Mouse (Mus musculus) liver, embryonic 14.5 days (tissue): ENCODE measurements at regions not wholly inside any gene's neighbourhood (a gene's known extent, or its start where the extent isn't known, plus 50 kb on each side); places are given as distances from the start of the nearest gene placed in this dataset.
"Not testable (repeated sequence)": the region's sequence is repeated elsewhere in the genome, so short reads cannot be mapped to it uniquely, and the experiment has no call there.

Source experiments
- ATAC-seq: fragments of 200-750 bp; cut with Nextera tagmentation; 2 replicates; pipeline ENCODE4 v1.8.0; 2017; ENCODE audit warnings: moderate number of reproducible peaks, mild to moderate bottlenecking, moderate library complexity; ENCODE audit not compliant: insufficient read depth
- DNase-seq, 3 experiments: peaks; one replicate each; pipeline ENCODE4 v3.0.0-alpha.2; 2012 to 2013; ENCODE audit warnings: low read depth in 3 of 3, low spot score in 3 of 3
- H3K27ac ChIP-seq: fragments of 300-500 bp; sonication (generic); 2 replicates; pipeline ENCODE4 v1.5.1; 2014; ENCODE audit warnings: moderate library complexity, mild to moderate bottlenecking, control low read depth, inconsistent platforms
- H3K27me3 ChIP-seq: fragments of 300-500 bp; sonication (generic); 2 replicates; pipeline ENCODE4 v1.6.1; 2014; ENCODE audit warnings: mild to moderate bottlenecking, low read length, moderate library complexity; ENCODE audit not compliant: control insufficient read depth, insufficient read depth
- H3K36me3 ChIP-seq: fragments of 300-500 bp; sonication (generic); replicated peaks from 2 replicates; pipeline ENCODE4 v1.6.1; 2014; ENCODE audit warnings: low read depth; ENCODE audit not compliant: control insufficient read depth, insufficient read depth
- H3K4me1 ChIP-seq, 2 experiments: fragments of 200-500 bp in 1 of 2; fragments of 300-500 bp in 1 of 2; sonication (generic) in 1 of 2; replicated peaks; 2 replicates each; pipeline ENCODE4 v1.6.1; 2012 to 2014; ENCODE audit warnings: antibody characterized with exemption in 1 of 2, inconsistent platforms in 1 of 2, low read length in 1 of 2; ENCODE audit not compliant: control insufficient read depth in 2 of 2, insufficient read depth in 2 of 2
- H3K4me2 ChIP-seq: fragments of 300-500 bp; sonication (generic); 2 replicates; pipeline ENCODE4 v1.6.1; 2014; ENCODE audit warnings: low read depth, mild to moderate bottlenecking, control low read depth, moderate library complexity
- H3K4me3 ChIP-seq, 2 experiments: fragments of 200-500 bp in 1 of 2; fragments of 300-500 bp in 1 of 2; sonication (generic) in 1 of 2; 2 replicates each; pipeline ENCODE4 v1.5.1; 2012 to 2014; ENCODE audit warnings: low read depth in 2 of 2, low read length in 2 of 2, mild to moderate bottlenecking in 2 of 2, control low read depth in 1 of 2, inconsistent platforms in 1 of 2, moderate library complexity in 1 of 2; ENCODE audit not compliant: insufficient read depth in 1 of 2
- H3K9ac ChIP-seq: fragments of 300-500 bp; sonication (generic); replicated peaks from 2 replicates; pipeline ENCODE4 v1.6.1; 2014; ENCODE audit warnings: mild to moderate bottlenecking, control low read depth, moderate library complexity
- H3K9me3 ChIP-seq: fragments of 300-500 bp; sonication (generic); 2 replicates; pipeline ENCODE4 v1.6.1; 2016; ENCODE audit warnings: low read length, mixed read lengths; ENCODE audit not compliant: control insufficient read depth
- CTCF ChIP-seq: IDR thresholded peaks from 2 replicates; pipeline ENCODE4 v1.5.1; 2016; ENCODE audit warnings: antibody characterized with exemption, low read depth, control low read depth
- EP300 ChIP-seq: IDR thresholded peaks from 2 replicates; pipeline ENCODE4 v1.6.1; 2016; ENCODE audit warnings: antibody characterized with exemption, low read depth
- WGBS: fragments of 180-500 bp; shearing (Covaris S2); extraction: QIAGEN DNeasy Blood & Tissue Kit; methylation state at CpG from one replicate; pipeline ENCODE4 v1.1.7; 2014; ENCODE audit not compliant: insufficient replicate concordance; 5-methylcytosine and 5-hydroxymethylcytosine counted together

GRCm38 (mm10) chr3:149070201-149070600 is 79.8 kb upstream of the Adgrl2 start:
- H3K9me3 ChIP-seq, result no peaks in the 10 kb centered on the region
- ATAC-seq (no peak), DNase-seq (no peak)
- WGBS, result 40% methylated on average over 7 of the region's 7 CpGs
- no peak overlapping the region for H3K9ac ChIP-seq
- H3K4me3 ChIP-seq, result no peak overlapping the region
- H3K27ac ChIP-seq, result no peak overlapping the region
- no peaks in the 10 kb centered on the region for H3K27me3 ChIP-seq
- H3K4me1 ChIP-seq, result no peaks in the 10 kb centered on the region
- no peak for TF ChIP-seq CTCF
- TF ChIP-seq EP300, result no peak
- no peak overlapping the region for H3K4me2 ChIP-seq
- H3K36me3 ChIP-seq, result no peaks in the 10 kb centered on the region

GRCm38 (mm10) chr3:149069436-149069835 is 79.1 kb upstream of the Adgrl2 start:
- Histone ChIP-seq H3K4me1 (no peaks in the 10 kb centered on the region), H3K4me2 (no peak overlapping the region), H3K36me3 (no peaks in the 10 kb centered on the region), H3K9ac (no peak overlapping the region), H3K4me3 (no peak overlapping the region), H3K27ac (no peak overlapping the region), H3K9me3 (no peaks in the 10 kb centered on the region), H3K27me3 (no peaks in the 10 kb centered on the region)
- TF ChIP-seq CTCF, result no peak
- no peak for TF ChIP-seq EP300
- no peak for ATAC-seq
- no peak for DNase-seq
- 67% methylated on average over 9 of the region's 9 CpGs for WGBS

- no peak overlapping the region for H3K4me2 ChIP-seq
- H3K9me3 ChIP-seq, result no peaks in the 10 kb centered on the region
- no peaks in the 10 kb centered on the region for H3K36me3 ChIP-seq
- H3K9ac ChIP-seq, result no peak overlapping the region
- 60% methylated on average over 7 of the region's 7 CpGs for WGBS
- TF ChIP-seq EP300 (no peak), CTCF (no peak)
- H3K4me1 ChIP-seq, result no peaks in the 10 kb centered on the region
- no peaks in the 10 kb centered on the region for H3K27me3 ChIP-seq
- H3K27ac ChIP-seq, result no peak overlapping the region
- no peak overlapping the region for H3K4me3 ChIP-seq
- ATAC-seq, result no peak
- no peak for DNase-seq
Observed at GRCm38 (mm10) chr3:149068821-149069220, 78.5 kb upstream of the Adgrl2 start.

GRCm38 (mm10) chr3:149067758-149068157 is 77.4 kb upstream of the Adgrl2 start:
- H3K4me1 ChIP-seq, result no peaks in the 10 kb centered on the region
- H3K9me3 ChIP-seq, result no peaks in the 10 kb centered on the region
- ATAC-seq (no peak), DNase-seq (no peak)
- H3K27ac ChIP-seq, result no peak overlapping the region
- WGBS, result 57% methylated on average over 7 of the region's 7 CpGs
- H3K36me3 ChIP-seq, result no peaks in the 10 kb centered on the region
- H3K9ac ChIP-seq, result no peak overlapping the region
- no peak overlapping the region for H3K4me3 ChIP-seq
- no peak for TF ChIP-seq CTCF
- no peak for TF ChIP-seq EP300
- H3K27me3 ChIP-seq, result no peaks in the 10 kb centered on the region
- H3K4me2 ChIP-seq, result no peak overlapping the region

- Histone ChIP-seq H3K4me1 (no peaks in the 10 kb centered on the region), H3K4me3 (no peak overlapping the region), H3K9me3 (no peaks in the 10 kb centered on the region), H3K36me3 (no peaks in the 10 kb centered on the region), H3K4me2 (no peak overlapping the region), H3K9ac (no peak overlapping the region), H3K27me3 (no peaks in the 10 kb centered on the region), H3K27ac (no peak overlapping the region)
- TF ChIP-seq EP300 (no peak), CTCF (no peak)
- no peak for DNase-seq
- 63% methylated on average over 12 of the region's 12 CpGs for WGBS
- ATAC-seq, result no peak
Observed at GRCm38 (mm10) chr3:149055077-149055476, 64.7 kb upstream of the Adgrl2 start.

- H3K4me3 ChIP-seq, H3K36me3 ChIP-seq, H3K9me3 ChIP-seq, H3K9ac ChIP-seq, H3K27me3 ChIP-seq, H3K27ac ChIP-seq, H3K4me1 ChIP-seq, H3K4me2 ChIP-seq: not testable (repeated sequence)
- WGBS, result 71% methylated on average over 1 of the region's 1 CpGs
- DNase-seq, result peak in 2 of 3 experiments; percentile 2 to 36
- peak; percentile 85 for ATAC-seq
Observed at GRCm38 (mm10) chr3:149052295-149052902, 62.0 kb upstream of the Adgrl2 start.
